Mouse (Mus musculus) adrenal gland, postnatal 36 days (tissue): ENCODE measurements around the gene Elf2. TPM values are rescaled to one million over a fixed set of nuclear protein-coding genes. Genes with fewer than 3 reads are reported as not detected.

ENCODE experiments used
- DNase-seq, 2 experiments: peaks; one replicate each; pipeline ENCODE4 v3.0.0; 2021; ENCODE audit warnings: mixed read lengths in 1 of 2
- long read RNA-seq, 2 experiments: library from polyadenylated mRNA; stranded (forward); transcript quantifications; one replicate each; pipeline ENCODE4 v2.0.0; 2021; ENCODE audit warnings: borderline sequencing depth in 2 of 2
- total RNA-seq, 2 experiments: library from RNA; stranded (reverse); gene quantifications; 2 replicates each; pipeline ENCODE4 v1.2.3; 2021

Elf2 gene
- 100 to 1,000 TPM in 1 of 2 experiments, 10 to 100 TPM in 1; 88.9 to 109 TPM for total RNA-seq
- long read RNA-seq, experiment 1, full-length matches to known transcripts: 6 of 20 reads
- long read RNA-seq, experiment 1, partial matches to known transcripts: 7 of 20 reads
- long read RNA-seq, experiment 1, other reads (novel, unspliced or antisense): 7 of 20 reads
- long read RNA-seq, experiment 2, partial matches to known transcripts: 0 of 7 reads
- long read RNA-seq, experiment 2, other reads (novel, unspliced or antisense): 6 of 7 reads

GRCm38 (mm10) chr3:51340552-51341267, at the start of gene Elf2:
Elf2 (minus strand) TSS chr3:51340663.
- peak; percentile 95 to 98 for DNase-seq

DNA sequence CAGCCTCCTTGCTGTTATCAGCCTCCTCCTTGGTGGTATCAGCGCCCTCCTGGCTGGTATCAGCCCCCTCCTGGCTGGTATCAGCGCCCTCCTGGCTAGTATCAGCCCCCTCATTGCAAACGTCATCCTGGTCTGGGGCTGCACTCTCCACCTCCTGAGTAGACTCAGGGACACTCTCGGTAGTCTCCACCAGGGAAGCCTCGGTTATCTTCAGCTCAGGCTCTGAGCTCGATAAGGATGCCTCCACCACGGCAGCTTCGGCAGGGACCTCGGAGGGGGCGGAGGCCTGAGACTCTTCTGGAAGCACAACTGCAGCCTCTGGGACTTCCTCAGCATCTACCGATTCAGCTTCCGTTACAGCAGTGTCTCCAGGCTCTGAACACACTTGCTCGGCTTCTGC, 48.4 kb upstream of the Elf2 start:
- no peak for DNase-seq

GRCm38 (mm10) chr3:51387868-51388381, 47.5 kb upstream of the Elf2 start:
- no peak for DNase-seq

DNA sequence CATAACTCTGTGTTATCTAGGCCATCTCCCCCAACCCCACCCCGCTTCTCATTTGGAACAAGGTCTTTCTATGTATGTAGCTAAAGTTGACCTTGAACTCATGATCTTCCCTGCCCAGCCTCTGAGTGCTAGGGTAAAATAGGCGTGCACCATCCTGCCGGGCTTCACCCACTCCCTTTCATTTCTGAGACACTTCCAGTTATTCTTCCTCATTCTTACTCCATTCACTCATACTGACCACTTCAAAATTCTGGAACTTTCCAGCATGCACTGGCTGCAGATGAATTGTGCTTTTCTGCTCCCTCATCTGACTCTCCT, 46.6 kb upstream of the Elf2 start:
- no peak for DNase-seq

GRCm38 (mm10) chr3:51386441-51387133, 46.1 kb upstream of the Elf2 start:
- peak; percentile 47 to 69 for DNase-seq

GRCm38 (mm10) chr3:51383409-51383808, 42.9 kb upstream of the Elf2 start:
- no peak for DNase-seq

DNA sequence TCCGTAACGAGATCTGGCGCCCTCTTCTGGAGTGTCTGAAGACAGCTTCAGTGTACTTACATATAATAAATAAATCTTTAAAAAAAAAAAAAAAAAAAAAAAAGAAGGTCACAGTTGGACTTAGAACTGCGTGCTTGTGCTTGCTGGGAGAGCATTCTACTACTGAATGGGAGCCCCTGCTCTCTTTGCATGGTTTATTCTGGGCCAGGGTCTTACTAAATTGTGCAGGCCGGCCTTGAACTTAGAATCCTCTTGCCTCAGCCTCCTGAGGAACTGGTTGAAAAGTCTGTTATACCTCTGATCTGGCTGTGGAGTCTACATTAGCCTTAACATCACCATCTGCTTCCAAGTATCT, 40.2 kb upstream of the Elf2 start:
- DNase-seq: no peak

- no peak for DNase-seq
These were observed 39.6 kb upstream of the Elf2 start for GRCm38 (mm10) chr3:51379786-51380659.

- no peak for DNase-seq
These were observed 38.1 kb upstream of the Elf2 start for GRCm38 (mm10) chr3:51378665-51378946.

DNA sequence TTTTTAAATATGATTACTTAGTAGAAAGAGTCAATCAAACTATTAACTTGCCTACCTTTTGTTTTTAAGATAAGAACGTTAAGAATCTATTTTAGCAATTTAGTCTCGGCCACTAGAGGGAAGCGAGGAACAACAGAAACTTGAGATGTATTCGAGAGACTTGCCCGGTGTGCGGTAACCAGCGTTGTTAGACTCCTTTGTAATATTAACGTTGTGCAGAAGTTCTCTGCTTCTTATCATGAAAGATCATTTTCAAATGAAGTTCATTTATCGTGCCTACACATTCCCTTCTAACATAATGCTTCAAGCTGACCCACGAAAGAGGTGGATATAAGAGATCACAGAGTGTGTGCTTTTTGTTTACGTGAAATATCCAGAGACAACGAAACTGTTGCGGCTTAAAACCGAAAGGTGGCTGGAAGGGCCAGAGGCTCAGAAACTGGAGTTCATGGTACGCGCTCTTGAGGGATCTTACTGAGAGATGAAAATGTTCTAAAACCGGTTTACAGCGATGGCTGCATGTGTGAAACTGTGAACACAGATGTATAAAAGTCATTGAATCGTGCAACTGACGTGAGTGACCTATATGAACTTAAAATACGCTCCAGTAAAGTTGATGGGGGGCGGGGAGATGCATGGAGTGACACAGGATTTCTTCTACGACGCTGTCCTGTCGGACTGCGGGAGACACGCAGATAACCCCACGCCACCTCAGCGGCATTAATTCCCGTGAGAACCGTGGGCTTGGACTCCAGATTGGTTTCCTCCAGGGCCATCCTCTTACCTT, 37.6 kb upstream of the Elf2 start:
- peak in 1 of 2 experiments; percentile 50 for DNase-seq

DNA sequence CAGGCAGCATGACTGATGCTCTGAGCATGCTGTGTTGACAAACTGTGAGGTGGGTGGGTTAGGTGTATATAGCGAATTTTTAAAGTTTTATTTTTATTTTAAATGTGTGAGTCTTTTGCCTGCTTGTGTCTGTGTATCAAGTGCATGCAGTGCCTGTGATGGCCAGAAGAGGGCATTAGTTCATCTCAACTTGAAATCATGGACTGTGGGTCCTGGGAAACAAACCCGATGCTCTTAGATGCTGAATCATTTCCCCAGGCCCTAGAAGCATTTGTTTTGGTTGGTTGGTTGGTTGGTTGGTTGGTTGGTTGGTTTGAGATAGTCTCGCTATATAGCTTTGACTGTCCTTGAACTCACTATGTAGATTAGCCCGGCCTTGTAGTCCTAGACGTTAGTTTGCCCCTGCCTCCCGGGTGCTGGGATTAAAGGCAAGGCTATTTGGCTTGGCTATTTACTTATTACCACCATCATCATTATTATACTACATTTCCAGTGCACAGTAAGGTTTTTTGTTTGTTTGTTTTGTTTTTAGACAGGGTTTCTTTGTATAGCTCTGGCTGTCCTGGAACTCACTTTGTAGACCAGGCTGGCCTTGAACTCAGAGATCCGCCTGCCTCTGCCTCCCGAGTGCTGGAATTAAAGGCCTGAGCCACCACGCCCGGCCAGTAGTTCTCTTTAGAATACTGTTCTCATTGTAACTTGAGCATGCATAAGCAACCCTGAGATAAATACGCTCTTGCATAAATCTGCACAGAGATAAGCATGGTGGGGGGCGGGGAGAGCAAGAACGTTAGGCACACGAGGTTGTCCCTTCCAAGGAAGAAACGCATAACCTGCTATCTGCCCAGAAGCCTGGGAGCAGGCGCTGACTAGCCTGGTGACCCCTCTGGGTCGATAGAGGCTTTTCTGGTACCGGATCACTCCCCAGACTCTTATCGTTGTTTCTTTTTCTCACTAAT, 35.1 kb upstream of the Elf2 start:
- DNase-seq: peak; percentile 63 to 72

- DNase-seq: no peak
These were observed 33.1 kb upstream of the Elf2 start for GRCm38 (mm10) chr3:51373544-51373943.

GRCm38 (mm10) chr3:51372883-51373282, 32.4 kb upstream of the Elf2 start:
- DNase-seq: peak; percentile 69 to 73

DNA sequence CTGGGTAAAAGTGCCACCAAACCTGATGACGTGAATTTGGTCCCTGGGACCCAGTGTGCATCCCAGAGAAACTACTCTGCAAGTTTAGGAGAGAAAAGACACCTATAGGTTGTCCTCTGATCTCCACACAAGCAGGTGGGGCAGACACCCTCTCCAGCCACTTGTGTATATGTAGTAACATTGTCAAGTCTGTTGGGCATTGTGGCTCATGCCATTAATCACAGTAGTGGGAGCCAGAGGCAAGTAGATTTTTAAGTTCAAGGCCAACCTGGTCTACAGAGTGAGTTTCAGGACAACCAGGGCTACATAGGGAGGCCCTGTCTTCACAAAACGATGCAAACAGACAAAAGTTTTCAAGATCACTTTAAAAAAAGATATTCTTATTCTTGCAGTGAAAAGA, 31.4 kb upstream of the Elf2 start:
- DNase-seq: no peak

DNA sequence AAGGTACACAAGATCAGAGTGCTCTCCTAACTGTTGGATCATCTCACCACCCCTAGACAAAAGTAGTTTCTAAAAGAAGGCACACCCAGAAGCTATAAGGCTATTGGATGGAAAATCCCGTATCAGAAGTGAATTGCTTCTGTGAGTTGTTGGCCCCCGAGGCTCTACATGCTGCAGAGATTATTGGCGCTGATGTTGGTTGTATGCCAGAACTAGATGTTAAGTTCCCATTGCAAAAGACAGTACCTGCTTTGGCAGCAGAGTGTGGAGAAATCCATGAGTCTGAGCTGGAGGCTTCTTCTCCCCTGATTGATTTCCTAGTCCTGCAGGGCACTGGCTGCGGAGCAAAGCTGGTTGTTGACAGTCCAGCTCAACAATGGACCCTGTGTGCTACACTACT, 27.5 kb upstream of the Elf2 start:
- DNase-seq: no peak

- DNase-seq: no peak
These were observed 26.5 kb upstream of the Elf2 start for GRCm38 (mm10) chr3:51366926-51367325.

GRCm38 (mm10) chr3:51365517-51365882, 25.0 kb upstream of the Elf2 start:
- DNase-seq: no peak

- peak; percentile 79 to 80 for DNase-seq
These were observed 24.4 kb upstream of the Elf2 start for GRCm38 (mm10) chr3:51364703-51365516.

GRCm38 (mm10) chr3:51361066-51361465, 20.6 kb upstream of the Elf2 start:
- no peak for DNase-seq
